Mouse (Mus musculus) G1E-ER4 (cell line): ENCODE results near the gene Prr19. TPM values are rescaled to one million over a fixed set of nuclear protein-coding genes. Genes with fewer than 3 reads are reported as not detected.
A peak's percentile ranks its signal among the peaks of the same experiment; 100 is the strongest.

ENCODE experiments used
- GATA1 ChIP-seq: IDR thresholded peaks from one replicate; pipeline ENCODE4 v1.8.0; 2012; ENCODE audit warnings: low read length, inconsistent platforms
- polyA plus RNA-seq: library from polyadenylated mRNA; stranded (reverse); fragments of >175 nt; gene quantifications from 2 replicates; pipeline ENCODE4 v1.2.3, GENCODE M21; 2012

Gene Prr19
- polyA plus RNA-seq = 0.06 TPM in 1 of 2 replicates, not detected in the other

DNA sequence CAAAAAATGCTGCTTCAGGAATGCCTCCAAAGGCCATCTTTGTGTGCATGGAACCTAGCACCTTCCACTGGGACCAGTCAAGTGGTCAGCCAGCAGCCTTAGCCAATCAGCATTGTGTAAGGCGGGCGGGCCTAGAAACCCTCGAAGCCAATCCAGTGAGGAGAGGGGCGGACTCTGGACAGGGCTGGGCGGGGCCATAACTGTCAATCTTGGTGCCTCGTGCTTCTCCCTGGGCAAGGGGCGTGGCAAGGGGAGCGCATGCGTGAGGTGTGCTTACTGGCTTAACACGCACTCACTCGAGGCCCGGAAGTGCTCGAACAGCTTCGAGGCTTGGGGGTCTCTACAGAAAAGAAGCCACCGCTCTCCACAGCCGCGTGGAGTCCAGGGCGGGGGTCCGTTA lies at the start of gene Prr19:
Gene Prr19 (plus strand): TSS at position 349 of the 400 bp plus-strand sequence.
- TF ChIP-seq GATA1 = no peak

GRCm38 (mm10) chr7:25251822-25252221 lies 49.4 kb upstream of the Prr19 start:
- no peak for TF ChIP-seq GATA1

- TF ChIP-seq GATA1 = no peak
These were observed 39.3 kb upstream of the Prr19 start for GRCm38 (mm10) chr7:25261896-25262295.

DNA sequence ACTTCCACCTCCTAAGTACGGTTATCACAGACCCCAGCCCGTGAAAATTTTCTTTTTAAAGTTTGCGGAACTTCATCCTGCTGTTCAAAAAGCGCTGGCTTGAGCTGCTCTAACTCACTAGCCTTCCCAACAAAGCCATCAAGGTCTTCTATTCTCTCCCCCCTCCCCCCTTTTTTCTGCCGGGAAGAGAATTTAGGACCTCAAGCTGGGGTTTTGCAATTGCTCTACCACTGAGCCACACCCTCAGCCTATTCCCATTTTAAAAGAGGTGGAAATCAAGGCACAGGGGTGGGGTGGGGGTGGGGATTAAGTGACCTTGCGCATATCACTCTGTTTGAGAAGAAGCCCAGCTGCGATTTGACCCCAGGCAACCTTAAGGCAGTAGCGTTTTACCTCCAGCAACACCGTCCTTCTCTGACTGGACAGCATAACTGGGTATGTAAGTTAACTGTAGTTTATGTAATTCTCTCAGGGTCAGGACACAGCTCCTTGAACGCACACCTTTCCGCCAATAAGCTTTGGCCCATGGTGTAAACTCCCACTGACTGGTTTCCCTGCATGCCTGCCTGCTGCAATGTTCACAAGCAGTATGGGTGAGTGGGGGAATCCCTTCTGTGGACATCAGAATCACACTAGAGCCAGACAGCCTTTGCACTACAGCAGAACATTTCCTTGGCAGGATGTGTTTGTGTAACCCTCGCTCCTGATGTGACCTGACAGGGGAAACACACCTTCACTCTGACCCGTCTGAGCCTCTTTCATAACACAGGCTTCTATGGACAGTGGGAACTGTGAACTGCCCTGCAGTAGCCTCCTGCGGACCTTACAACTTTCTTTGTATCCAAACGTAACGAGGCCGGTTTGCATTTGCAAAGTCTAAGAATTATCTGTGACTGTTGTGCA lies 37.0 kb upstream of the Prr19 start:
- no peak for TF ChIP-seq GATA1

GRCm38 (mm10) chr7:25265743-25266142 lies 35.5 kb upstream of the Prr19 start:
- peak; percentile 22 for TF ChIP-seq GATA1

GRCm38 (mm10) chr7:25266180-25266962 lies 34.8 kb upstream of the Prr19 start:
- TF ChIP-seq GATA1 = no peak

GRCm38 (mm10) chr7:25267301-25267750 lies 33.9 kb upstream of the Prr19 start, which contains the start of gene Cic:
Gene Cic, plus strand, starts transcription at chr7:25267704.
- no peak for TF ChIP-seq GATA1

DNA sequence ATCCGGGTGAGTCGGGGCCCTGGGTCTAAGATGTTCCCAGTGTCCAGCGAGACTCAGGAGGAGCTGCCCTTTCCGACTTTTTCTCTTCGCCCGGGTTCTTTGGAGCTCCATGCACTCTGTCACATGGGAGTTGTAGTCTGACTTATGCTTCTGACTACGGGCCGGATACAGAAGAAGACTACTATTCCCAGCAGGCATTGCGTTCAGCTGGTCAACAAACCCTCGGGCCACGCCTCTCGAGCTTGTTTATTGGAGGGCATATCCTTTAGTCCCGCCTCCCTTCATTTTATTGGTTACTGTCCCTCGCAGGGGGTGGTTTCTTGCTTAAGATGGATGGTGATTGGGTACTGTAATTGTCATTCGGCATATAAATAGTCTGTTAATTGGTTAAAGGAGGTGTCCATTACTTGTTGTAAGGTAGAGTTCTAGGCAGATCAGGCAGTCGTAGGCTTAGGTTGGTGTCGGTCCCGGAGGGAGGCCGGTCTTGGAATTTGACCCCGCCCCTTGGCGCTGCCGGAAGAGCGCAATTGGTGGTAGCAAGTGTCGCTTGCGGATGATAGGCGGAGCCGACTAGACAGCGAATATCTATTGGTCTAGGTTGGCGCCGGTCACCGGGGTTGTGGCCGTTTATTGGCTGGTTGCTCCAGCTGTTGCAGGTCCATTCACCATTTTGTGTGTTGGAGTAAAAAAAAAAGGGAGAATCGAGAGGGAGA lies 33.3 kb upstream of the Prr19 start:
- no peak for TF ChIP-seq GATA1

DNA sequence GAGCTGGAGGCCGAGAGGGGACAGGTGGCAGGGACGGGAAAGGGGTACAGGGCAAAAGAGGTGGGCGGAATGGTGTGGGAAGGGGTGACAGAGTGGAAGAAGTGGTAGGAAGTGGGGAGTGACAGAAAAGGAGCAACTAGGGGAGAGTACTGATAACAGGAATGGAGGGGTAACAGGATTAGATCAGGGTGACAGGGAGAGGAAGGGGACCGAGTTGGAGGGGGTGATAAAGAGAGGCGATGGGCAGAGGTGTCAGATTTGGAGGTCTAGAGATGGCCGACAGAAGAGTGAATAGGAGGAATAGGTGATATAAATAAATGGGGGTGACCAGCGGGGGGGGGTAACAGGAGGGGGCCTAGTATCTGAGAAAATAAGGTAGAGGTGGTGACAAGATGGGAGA lies 32.6 kb upstream of the Prr19 start:
- TF ChIP-seq GATA1 = no peak

DNA sequence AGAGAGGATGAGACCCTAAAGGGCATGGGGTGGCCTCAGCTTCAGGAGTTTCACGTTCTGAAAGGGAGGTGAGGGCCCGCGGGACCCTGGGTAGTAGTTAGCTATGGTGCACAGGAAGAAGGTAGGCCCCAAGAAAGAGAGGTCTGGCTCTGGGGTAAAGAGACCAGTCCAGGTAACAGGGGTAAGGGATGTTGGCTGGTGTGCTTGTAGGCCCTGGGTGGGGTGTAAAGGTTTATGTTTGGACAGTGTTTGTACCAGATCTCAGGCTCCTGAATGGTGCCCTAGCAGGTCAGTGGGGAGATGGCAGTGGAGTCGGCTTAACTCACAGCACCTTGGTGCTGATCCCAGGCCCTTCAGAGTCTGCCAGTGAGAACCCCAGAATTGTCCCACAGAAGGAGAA lies 32.2 kb upstream of the Prr19 start:
- TF ChIP-seq GATA1 = no peak

- TF ChIP-seq GATA1 = no peak
These were observed 31.5 kb upstream of the Prr19 start for GRCm38 (mm10) chr7:25269545-25270271.

- TF ChIP-seq GATA1 = no peak
These were observed 30.3 kb upstream of the Prr19 start for GRCm38 (mm10) chr7:25270652-25271633.

GRCm38 (mm10) chr7:25271651-25272444 lies 29.4 kb upstream of the Prr19 start:
- no peak for TF ChIP-seq GATA1
